Mouse (Mus musculus) heart, postnatal 0 days (tissue): ENCODE measurements around the gene Irf2. TPM values are rescaled to one million over a fixed set of nuclear protein-coding genes. Genes with fewer than 3 reads are reported as not detected.
A peak's percentile ranks its signal among the peaks of the same experiment; 100 is the strongest.

ENCODE experiments used
- ATAC-seq: fragments of 200-750 bp; cut with Nextera tagmentation; 2 replicates; pipeline ENCODE4 v1.8.0; 2017; ENCODE audit warnings: low read depth, moderate number of reproducible peaks, moderate library complexity; ENCODE audit not compliant: insufficient read depth
- DNase-seq: peaks from one replicate; pipeline ENCODE4 v3.0.0-alpha.2; 2016; ENCODE audit warnings: low spot score
- H3K27ac ChIP-seq: fragments of 300-500 bp; sonication (generic); 2 replicates; pipeline ENCODE4 v1.5.1; 2014; ENCODE audit warnings: low read depth, mild to moderate bottlenecking
- H3K27me3 ChIP-seq: fragments of 300-500 bp; sonication (generic); 2 replicates; pipeline ENCODE4 v1.6.1; 2014; ENCODE audit warnings: low read length, mixed read lengths; ENCODE audit not compliant: control insufficient read depth, insufficient read depth
- H3K36me3 ChIP-seq: fragments of 300-500 bp; sonication (generic); replicated peaks from 2 replicates; pipeline ENCODE4 v1.6.1; 2014; ENCODE audit warnings: low read length, mixed read lengths; ENCODE audit not compliant: control insufficient read depth, insufficient read depth
- H3K4me1 ChIP-seq: fragments of 300-500 bp; sonication (generic); 2 replicates; pipeline ENCODE4 v1.6.1; 2014; ENCODE audit warnings: antibody characterized with exemption; ENCODE audit not compliant: control insufficient read depth, insufficient read depth
- H3K4me2 ChIP-seq: fragments of 300-500 bp; sonication (generic); 2 replicates; pipeline ENCODE4 v1.6.1; 2014; ENCODE audit warnings: low read depth, mild to moderate bottlenecking, low read length, moderate library complexity
- H3K4me3 ChIP-seq: fragments of 300-500 bp; sonication (generic); 2 replicates; pipeline ENCODE4 v1.5.1; 2014; ENCODE audit warnings: low read depth, low read length
- H3K9ac ChIP-seq: fragments of 300-500 bp; sonication (generic); replicated peaks from 2 replicates; pipeline ENCODE4 v1.6.1; 2014; ENCODE audit warnings: low read depth, low read length, mixed read lengths
- H3K9me3 ChIP-seq: fragments of 300-500 bp; sonication (generic); replicated peaks from 2 replicates; pipeline ENCODE4 v1.6.1; 2016; ENCODE audit warnings: low read length; ENCODE audit not compliant: control insufficient read depth
- CTCF ChIP-seq: IDR thresholded peaks from 2 replicates; pipeline ENCODE4 v1.5.1; 2016; ENCODE audit warnings: antibody characterized with exemption, control low read depth, low read depth
- EP300 ChIP-seq: IDR thresholded peaks from 2 replicates; pipeline ENCODE4 v1.6.1; 2016; ENCODE audit warnings: antibody characterized with exemption, low read depth
- WGBS: fragments of 180-500 bp; shearing (Covaris S2); extraction: QIAGEN DNeasy Blood & Tissue Kit; methylation state at CpG from one replicate; pipeline ENCODE4 v1.1.7; 2014; 5-methylcytosine and 5-hydroxymethylcytosine counted together
- polyA plus RNA-seq: library from polyadenylated mRNA; unstranded; fragments of >200 nt; fragmentation: Nextera tagmentation; extraction: Ambion mirVana; gene quantifications from 2 replicates; pipeline ENCODE4 v1.2.1, GENCODE M21; 2015
- total RNA-seq: library from RNA; depleted of rRNA; stranded (reverse); fragments of >200 nt; gene quantifications from 2 replicates; pipeline ENCODE4 v1.2.3, GENCODE M21; 2014; ENCODE audit warnings: low replicate concordance

Gene Irf2
- total and polyA plus RNA-seq, 2 experiments from 2014 or later: 4.6 to 22.2 TPM

DNA sequence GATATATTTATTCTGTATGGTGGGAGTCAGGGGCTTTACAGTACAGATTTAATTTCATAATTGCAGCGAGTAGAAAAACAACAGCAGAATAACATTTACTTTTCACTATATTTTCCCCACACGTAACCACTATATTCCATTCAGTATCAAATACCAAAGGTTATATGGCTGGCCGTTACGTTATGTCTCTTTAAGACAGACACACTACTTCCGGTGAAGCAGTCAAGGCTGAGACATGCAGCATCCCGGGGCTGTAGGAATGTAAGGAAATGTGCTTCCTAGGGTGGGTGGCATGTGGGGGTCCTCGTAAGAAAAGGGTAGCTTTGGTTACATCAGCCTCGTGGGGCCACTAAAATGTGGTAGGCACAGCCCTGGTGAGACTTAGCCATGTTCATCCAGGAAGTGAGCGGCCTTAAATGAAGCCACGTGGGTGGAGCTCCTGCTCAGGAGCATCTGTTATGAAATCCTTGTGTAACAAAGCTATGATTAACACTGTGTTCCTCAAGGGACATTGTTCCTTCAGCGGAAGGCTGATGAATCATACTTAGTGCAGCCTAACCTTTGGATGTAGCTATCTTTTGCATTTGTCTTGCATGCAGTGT, 71.6 kb downstream of the Irf2 start:
- no peak overlapping the region for H3K27ac ChIP-seq
- H3K9ac ChIP-seq: no peak overlapping the region
- H3K27me3 ChIP-seq: no peaks in the 10 kb centered on the region
- TF ChIP-seq CTCF (no peak), EP300 (no peak)
- no peak overlapping the region for H3K4me3 ChIP-seq
- DNase-seq (no peak), ATAC-seq (peak; percentile 41; the same call in 1 of the 2 replicates)
- peaks cover 61% of the 10 kb centered on the region for H3K36me3 ChIP-seq
- 73% methylated on average over 11 of the region's 11 CpGs for WGBS
- H3K4me2 ChIP-seq: no peak overlapping the region
- H3K9me3 ChIP-seq: no peaks in the 10 kb centered on the region; the same call in 1 of the 2 replicates
- 0 out of 2 replicates have a peak, but pooled peaks cover 7% of the 10 kb centered on the region for H3K4me1 ChIP-seq

GRCm38 (mm10) chr8:46811944-46812343, 72.4 kb downstream of the Irf2 start:
- no peak for DNase-seq
- Histone ChIP-seq H3K4me3 (no peak overlapping the region), H3K27ac (0 out of 2 replicates have a peak overlapping the region, but pooled peaks have one; percentile 9), H3K36me3 (peaks cover 53% of the 10 kb centered on the region), H3K4me1 (peaks cover 10% of the 10 kb centered on the region; the same call in 1 of the 2 replicates), H3K27me3 (no peaks in the 10 kb centered on the region), H3K4me2 (no peak overlapping the region), H3K9me3 (no peaks in the 10 kb centered on the region), H3K9ac (no peak overlapping the region)
- no peak for ATAC-seq
- WGBS: 68% methylated on average over 2 of the region's 2 CpGs
- no peak for TF ChIP-seq EP300
- no peak for TF ChIP-seq CTCF

DNA sequence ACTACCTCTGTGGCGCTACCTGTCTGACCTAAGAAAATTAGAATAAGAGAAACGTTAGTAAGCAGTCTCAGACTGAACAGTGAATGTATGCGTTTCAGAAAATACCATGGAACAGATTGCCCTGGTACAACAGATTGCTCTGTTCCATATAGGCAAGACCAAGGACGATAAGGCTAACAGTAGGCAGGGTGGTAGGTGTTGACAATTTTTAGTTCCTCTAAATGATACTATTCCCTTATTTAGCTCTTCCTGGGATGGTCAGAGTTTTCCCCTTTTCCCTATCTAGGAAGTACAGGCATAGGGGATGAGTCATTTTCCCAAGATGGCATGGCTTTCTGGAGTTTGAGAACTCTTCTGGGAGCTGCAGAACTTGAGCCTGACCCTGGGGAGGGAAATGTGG, 73.4 kb downstream of the Irf2 start:
- H3K36me3 ChIP-seq: peaks cover 43% of the 10 kb centered on the region
- TF ChIP-seq EP300: no peak
- no peak for TF ChIP-seq CTCF
- no peak for ATAC-seq
- no peak overlapping the region for H3K4me3 ChIP-seq
- no peaks in the 10 kb centered on the region for H3K9me3 ChIP-seq
- no peak overlapping the region for H3K4me2 ChIP-seq
- no peak overlapping the region for H3K27ac ChIP-seq
- WGBS: 62% methylated on average over 4 of the region's 4 CpGs
- H3K4me1 ChIP-seq: peaks cover 10% of the 10 kb centered on the region; the same call in 1 of the 2 replicates
- no peaks in the 10 kb centered on the region for H3K27me3 ChIP-seq
- no peak for DNase-seq
- no peak overlapping the region for H3K9ac ChIP-seq

DNA sequence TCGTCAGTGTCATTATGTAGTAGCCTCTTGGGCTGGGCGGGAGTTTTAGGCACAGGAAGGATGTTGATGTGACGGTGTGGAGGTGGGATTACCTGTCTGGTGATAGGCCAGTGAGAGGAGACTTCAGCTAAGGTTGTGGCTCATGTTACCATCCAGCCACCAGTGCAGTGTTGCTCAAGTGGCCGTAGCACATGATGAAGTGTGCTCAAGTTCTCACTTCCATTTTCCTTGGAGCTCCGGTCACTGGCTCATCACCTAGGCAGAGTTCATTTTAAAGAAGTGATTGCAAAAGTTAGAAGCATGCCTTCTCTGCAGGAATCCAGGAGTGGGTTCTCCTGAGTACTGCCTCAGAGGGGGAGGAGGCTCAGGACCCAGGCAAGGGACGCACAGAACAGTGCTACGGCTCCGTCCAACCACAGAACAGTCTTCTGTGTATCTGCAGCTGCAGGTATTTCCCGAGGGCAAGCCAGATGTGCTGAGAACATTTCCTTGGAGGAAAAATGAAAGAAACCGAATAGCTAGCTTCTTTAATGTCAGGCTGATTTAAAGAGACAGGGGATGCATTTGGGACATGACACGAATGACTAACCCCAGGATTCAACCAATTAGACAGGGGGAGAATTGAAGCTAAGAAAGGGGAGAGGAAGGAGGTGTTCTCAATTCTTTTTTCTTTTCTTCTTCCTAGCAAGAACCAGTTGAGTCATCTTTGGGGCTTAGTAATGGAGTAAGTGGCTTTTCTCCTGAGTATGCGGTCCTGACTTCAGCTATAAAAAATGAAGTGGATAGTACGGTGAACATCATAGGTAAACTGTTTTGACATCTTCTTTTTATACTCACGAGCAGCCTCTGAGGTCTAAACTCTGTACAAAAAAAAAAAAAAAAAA, 78.8 kb downstream of the Irf2 start:
- no peak for DNase-seq

GRCm38 (mm10) chr8:46818990-46819288, 79.4 kb downstream of the Irf2 start:
- peaks cover 53% of the 10 kb centered on the region for H3K36me3 ChIP-seq
- H3K9ac ChIP-seq: no peak overlapping the region
- no peak for TF ChIP-seq EP300
- TF ChIP-seq CTCF: no peak
- DNase-seq (no peak), ATAC-seq (no peak)
- no peak overlapping the region for H3K4me2 ChIP-seq
- H3K4me3 ChIP-seq: no peak overlapping the region
- WGBS: 15% methylated on average over 2 of the region's 2 CpGs
- peaks cover 11% of the 10 kb centered on the region; the same call in 1 of the 2 replicates for H3K4me1 ChIP-seq
- H3K27me3 ChIP-seq: no peaks in the 10 kb centered on the region
- no peak overlapping the region for H3K27ac ChIP-seq
- H3K9me3 ChIP-seq: no peaks in the 10 kb centered on the region

More for the DNA sequence above, 78.8 kb downstream of the Irf2 start:
- H3K4me3 ChIP-seq: no peak overlapping the region
- ATAC-seq: no peak
- TF ChIP-seq CTCF: no peak
- TF ChIP-seq EP300: no peak
- no peaks in the 10 kb centered on the region for H3K27me3 ChIP-seq
- 54% methylated on average over 14 of the region's 14 CpGs for WGBS
- H3K27ac ChIP-seq: 0 out of 2 replicates have a peak overlapping the region, but pooled peaks have one; percentile 28
- peaks cover 11% of the 10 kb centered on the region; the same call in 1 of the 2 replicates for H3K4me1 ChIP-seq
- no peaks in the 10 kb centered on the region for H3K9me3 ChIP-seq
- H3K4me2 ChIP-seq: no peak overlapping the region
- H3K36me3 ChIP-seq: peaks cover 51% of the 10 kb centered on the region
- H3K9ac ChIP-seq: no peak overlapping the region
